Mouse (Mus musculus) cortical plate, adult 2 months (tissue): ENCODE data around the gene Gm3336. TPM values are rescaled to one million over a fixed set of nuclear protein-coding genes. Genes with fewer than 3 reads are reported as not detected.

Experiments
- H3K27ac ChIP-seq: fragments of 200-500 bp; 2 replicates; pipeline ENCODE4 v1.5.1; 2012; ENCODE audit warnings: low read length, control low read depth, inconsistent platforms; ENCODE audit not compliant: insufficient read depth
- H3K4me1 ChIP-seq: fragments of 200-500 bp; 2 replicates; pipeline ENCODE4 v1.6.1; 2011; ENCODE audit warnings: low read length; ENCODE audit not compliant: control insufficient read depth, insufficient read depth
- H3K4me3 ChIP-seq: fragments of 200-500 bp; 2 replicates; pipeline ENCODE4 v1.5.1; 2011; ENCODE audit warnings: mild to moderate bottlenecking, low read length, control low read depth; ENCODE audit not compliant: insufficient read depth
- CTCF ChIP-seq: fragments of 200-500 bp; IDR thresholded peaks from 2 replicates; pipeline ENCODE4 v1.5.1; 2011; ENCODE audit warnings: mild to moderate bottlenecking, control low read depth, low read length; ENCODE audit not compliant: insufficient read depth; ENCODE audit errors: extremely low read depth
- POLR2A ChIP-seq: fragments of 200-500 bp; IDR thresholded peaks from 2 replicates; pipeline ENCODE4 v1.6.1; 2011; ENCODE audit warnings: mild to moderate bottlenecking, low read length, control low read depth; ENCODE audit not compliant: insufficient read depth; ENCODE audit errors: extremely low read depth
- polyA plus RNA-seq: library from polyadenylated mRNA; depleted of rRNA; stranded (reverse); fragments of >200 nt; gene quantifications from 2 replicates; pipeline ENCODE4 v1.2.3, GENCODE M21; 2012

Gene Gm3336
- polyA plus RNA-seq, 1 experiment: not detected

GRCm38 (mm10) chr8:70744806-70745205 is 26.5 kb downstream of the Gm3336 start:
- TF ChIP-seq CTCF: no peak
- TF ChIP-seq POLR2A: no peak
- H3K4me1 ChIP-seq: peaks cover 1% of the 10 kb centered on the region; the same call in 1 of the 2 replicates
- no peak overlapping the region for H3K27ac ChIP-seq
- H3K4me3 ChIP-seq: no peak overlapping the region

GRCm38 (mm10) chr8:70745691-70746220 is 27.4 kb downstream of the Gm3336 start:
- no peak overlapping the region for H3K4me3 ChIP-seq

GRCm38 (mm10) chr8:70746676-70747075 is 28.3 kb downstream of the Gm3336 start:
- no peak for TF ChIP-seq CTCF
- TF ChIP-seq POLR2A: no peak
- Histone ChIP-seq H3K4me3 (no peak overlapping the region), H3K4me1 (peaks cover 1% of the 10 kb centered on the region; the same call in 1 of the 2 replicates), H3K27ac (no peak overlapping the region)

More at GRCm38 (mm10) chr8:70745691-70746220, 27.4 kb downstream of the Gm3336 start:
- TF ChIP-seq POLR2A: no peak
- no peak for TF ChIP-seq CTCF
- peaks cover 1% of the 10 kb centered on the region; the same call in 1 of the 2 replicates for H3K4me1 ChIP-seq
- H3K27ac ChIP-seq: no peak overlapping the region

GRCm38 (mm10) chr8:70747211-70747890 is 29.0 kb downstream of the Gm3336 start:
- H3K27ac ChIP-seq: no peak overlapping the region
- peaks cover 1% of the 10 kb centered on the region; the same call in 1 of the 2 replicates for H3K4me1 ChIP-seq
- no peak for TF ChIP-seq POLR2A
- TF ChIP-seq CTCF: no peak
- H3K4me3 ChIP-seq: no peak overlapping the region

GRCm38 (mm10) chr8:70748246-70749096 is 30.1 kb downstream of the Gm3336 start:
- no peak for TF ChIP-seq POLR2A
- peaks cover 5% of the 10 kb centered on the region for H3K4me1 ChIP-seq
- H3K4me3 ChIP-seq: no peak overlapping the region
- H3K27ac ChIP-seq: no peak overlapping the region

- Histone ChIP-seq H3K27ac (no peak overlapping the region), H3K4me1 (peaks cover 4% of the 10 kb centered on the region; the same call in 1 of the 2 replicates), H3K4me3 (no peak overlapping the region)
- TF ChIP-seq POLR2A (no peak), CTCF (no peak)
These were observed 30.8 kb downstream of the Gm3336 start for GRCm38 (mm10) chr8:70749097-70749674.

- Histone ChIP-seq H3K27ac (no peak overlapping the region), H3K4me3 (no peak overlapping the region), H3K4me1 (peaks cover 4% of the 10 kb centered on the region; the same call in 1 of the 2 replicates)
- TF ChIP-seq POLR2A: no peak
- TF ChIP-seq CTCF: no peak
These were observed 31.9 kb downstream of the Gm3336 start for GRCm38 (mm10) chr8:70750128-70750680.

- no peak overlapping the region for H3K4me3 ChIP-seq
- TF ChIP-seq POLR2A: no peak
- TF ChIP-seq CTCF: peak; percentile 65
- H3K27ac ChIP-seq: peak overlapping the region; percentile 96; the same call in 1 of the 2 replicates
- peaks cover 4% of the 10 kb centered on the region; the same call in 1 of the 2 replicates for H3K4me1 ChIP-seq
These were observed 33.8 kb downstream of the Gm3336 start for GRCm38 (mm10) chr8:70752000-70752764.
